Comparison of ENCODE assay signal across 22 mouse cellular contexts in genomic region chr13:93312518-93312917, GRCm38 (mm10). TPM values are rescaled to one million over a fixed set of nuclear protein-coding genes. Genes with fewer than 3 reads are reported as not detected.
DNase-seq lines count a peak whose midpoint lies in the region; ATAC-seq and TF ChIP-seq lines count a peak whose summit lies in the region.
"Had no signal": no experiment of that assay in that cellular context is flagged by ENCODE, and none has a peak within 500 bp of the region (broad histone marks: within the 10 kb centered on the region; RNA-seq: fewer than 3 reads in every experiment).

No protein-coding gene starts in this region.

- no peak for TF ChIP-seq CTCF in heart, adult 2 months (IDR thresholded peaks at IDR 0.05)
- no peak for TF ChIP-seq CTCF in left cerebral cortex, adult 2 months (IDR thresholded peaks at IDR 0.05)

- H3K9ac ChIP-seq in heart, adult 2 months (ENCODE audit: low read depth, low read length), result no peak overlapping the region
- H3K9ac ChIP-seq in heart, embryonic 16.5 days (ENCODE audit: low read length), result no peak overlapping the region; the same call in 1 of the 2 replicates
- H3K9ac ChIP-seq: embryonic facial prominence, embryonic 12.5 days; forebrain, embryonic 13.5 days; forebrain, embryonic 15.5 days had no signal

- H3K27me3 ChIP-seq in heart, adult 2 months (ENCODE audit: control insufficient read depth, insufficient read depth, low read length), result no peaks in the 10 kb centered on the region
- no peaks in the 10 kb centered on the region for H3K27me3 ChIP-seq in heart, embryonic 16.5 days (ENCODE audit: control insufficient read depth, insufficient read depth, low read length)
- H3K27me3 ChIP-seq: embryonic facial prominence, embryonic 12.5 days; forebrain, embryonic 13.5 days; forebrain, embryonic 15.5 days; Patski had no signal

- DNase-seq in heart, adult 2 months, result no peak
- no peak for DNase-seq in heart, postnatal 4 days
- DNase-seq in heart, adult 11 months, result no peak
- no peak for DNase-seq in left cerebral cortex, adult 2 months (ENCODE audit: extremely low spot score in 1 of 2, low spot score in 2 of 2)
- no peak for DNase-seq in left cerebral cortex, postnatal 36 days (ENCODE audit: low spot score in 2 of 2)
- DNase-seq in liver, result no peak
- DNase-seq: adrenal gland, adult 8-10 months; adrenal gland, postnatal 14 days; adrenal gland, postnatal 36 days; cerebellum, adult 11-12 months; cerebellum, adult 2 months; cerebellum, adult 9-10 months; cerebellum, postnatal 10 days; cerebellum, postnatal 25 days had no signal

- H3K4me3 ChIP-seq in heart, adult 2 months, result no peak overlapping the region
- H3K4me3 ChIP-seq in heart, embryonic 16.5 days (ENCODE audit: low read length), result no peak overlapping the region
- H3K4me3 ChIP-seq in left cerebral cortex, adult 2 months, result peak overlapping the region; percentile 17
- H3K4me3 ChIP-seq: embryonic facial prominence, embryonic 10.5 days; embryonic facial prominence, embryonic 12.5 days; forebrain, embryonic 13.5 days; forebrain, embryonic 15.5 days had no signal

- no peaks in the 10 kb centered on the region for H3K79me2 ChIP-seq in heart, adult 2 months (replicated peaks; ENCODE audit: control insufficient read depth, insufficient read depth, low read length)

- peak overlapping the region; percentile 5; the same call in 1 of the 2 replicates for H3K4me2 ChIP-seq in heart, embryonic 16.5 days (ENCODE audit: low read depth, low read length)
- H3K4me2 ChIP-seq: embryonic facial prominence, embryonic 12.5 days; forebrain, embryonic 13.5 days; forebrain, embryonic 15.5 days had no signal

- no peak for ATAC-seq in heart, embryonic 16.5 days (replicated peaks; ENCODE audit: extremely low read depth, insufficient read depth, low FRiP score)
- ATAC-seq: activated CD4-positive, CD25-positive, alpha-beta regulatory T cell, adult 4 months; forebrain, embryonic 13.5 days; forebrain, embryonic 15.5 days; Patski had no signal

- H3K4me1 ChIP-seq in heart, adult 2 months (ENCODE audit: control insufficient read depth, insufficient read depth, low read length), result peaks cover 1% of the 10 kb centered on the region; the same call in 1 of the 2 replicates
- H3K4me1 ChIP-seq in heart, embryonic 16.5 days (ENCODE audit: control insufficient read depth, insufficient read depth, low read length), result peaks cover 23% of the 10 kb centered on the region

- TF ChIP-seq EP300 in heart, adult 2 months (IDR thresholded peaks at IDR 0.05; ENCODE audit: insufficient read depth, low read depth, low read length), result no peak

- peak overlapping the region; percentile 12; the same call in 1 of the 2 replicates for H3K27ac ChIP-seq in heart, adult 2 months
- H3K27ac ChIP-seq in heart, embryonic 16.5 days (ENCODE audit: low read length), result no peak overlapping the region
- no peak overlapping the region for H3K27ac ChIP-seq in left cerebral cortex, adult 2 months
- H3K27ac ChIP-seq: embryonic facial prominence, embryonic 10.5 days; embryonic facial prominence, embryonic 12.5 days; forebrain, embryonic 13.5 days; forebrain, embryonic 15.5 days had no signal

- no peaks in the 10 kb centered on the region; the same call in 1 of the 2 replicates for H3K36me3 ChIP-seq in heart, adult 2 months (ENCODE audit: control insufficient read depth, insufficient read depth, low read length)
- H3K36me3 ChIP-seq in heart, embryonic 16.5 days (ENCODE audit: control insufficient read depth, insufficient read depth), result no peaks in the 10 kb centered on the region
- H3K36me3 ChIP-seq: embryonic facial prominence, embryonic 10.5 days; embryonic facial prominence, embryonic 12.5 days; forebrain, embryonic 15.5 days had no signal

- TF ChIP-seq POLR2A in heart, adult 2 months (IDR thresholded peaks at IDR 0.05; ENCODE audit: insufficient read depth, low read depth, low read length), result no peak

- intact Hi-C loops in heart, adult 2 months (cut with DNase I), result no loop called here
- intact Hi-C loops in left cerebral cortex, adult 2 months (cut with DNase I), result no loop called here
- intact Hi-C loops in left cerebral cortex, postnatal 36 days (cut with DNase I), result no loop called here

- H3K9me3 ChIP-seq in heart, embryonic 16.5 days (replicated peaks; ENCODE audit: control insufficient read depth, low read length), result no peaks in the 10 kb centered on the region
- H3K9me3 ChIP-seq: embryonic facial prominence, embryonic 10.5 days; embryonic facial prominence, embryonic 12.5 days; forebrain, embryonic 13.5 days; forebrain, embryonic 15.5 days; G1E had no signal

RNA-seq across cellular contexts. Expression of gene Homer1, which starts 13.1 kb away (rescaled TPM):
- total RNA-seq in heart, adult 2 months (2021), result 10 to 100 TPM; 54.8 to 64.0 TPM
- 6.6 and 19.9 TPM in 2 replicates for polyA plus RNA-seq in heart, adult 2 months (2012; rRNA removed)
- total RNA-seq in heart, postnatal 4 days (2021), result 10 to 100 TPM; 60.5 to 63.7 TPM
- 11.7 and 13.9 TPM in 2 replicates for polyA plus RNA-seq in heart, embryonic 16.5 days (2015; fragmentation: Nextera tagmentation; extraction: Ambion mirVana)
- 100 to 1,000 TPM; 381 to 464 TPM for total RNA-seq in left cerebral cortex, adult 2 months (2021)
- 100 to 1,000 TPM; 284 to 371 TPM for total RNA-seq in left cerebral cortex, postnatal 36 days (2021)

Comparison
In these comparisons a context has a peak if more than half of its experiments do, and no peak if none do; other contexts are left out.
1. RNA of gene Homer1, which starts 13.1 kb away (total RNA-seq): 381 to 464 TPM in left cerebral cortex, adult 2 months and 284 to 371 TPM in left cerebral cortex, postnatal 36 days; 54.8 to 64.0 TPM in heart, adult 2 months and 60.5 to 63.7 TPM in heart, postnatal 4 days; every median in the first group is over 4 times any median in the second.